Mouse (Mus musculus) embryo, embryonic 9.5 days (tissue): ENCODE results near the gene Dnajb3.
"Not testable (repeated sequence)": the region's sequence is repeated elsewhere in the genome, so short reads cannot be mapped to it uniquely, and the experiment has no call there.

Source experiments
- DNase-seq: peaks from one replicate; pipeline ENCODE4 v3.0.0-alpha.2; 2017; ENCODE audit errors: extremely low spot score

Dnajb3 gene

DNA sequence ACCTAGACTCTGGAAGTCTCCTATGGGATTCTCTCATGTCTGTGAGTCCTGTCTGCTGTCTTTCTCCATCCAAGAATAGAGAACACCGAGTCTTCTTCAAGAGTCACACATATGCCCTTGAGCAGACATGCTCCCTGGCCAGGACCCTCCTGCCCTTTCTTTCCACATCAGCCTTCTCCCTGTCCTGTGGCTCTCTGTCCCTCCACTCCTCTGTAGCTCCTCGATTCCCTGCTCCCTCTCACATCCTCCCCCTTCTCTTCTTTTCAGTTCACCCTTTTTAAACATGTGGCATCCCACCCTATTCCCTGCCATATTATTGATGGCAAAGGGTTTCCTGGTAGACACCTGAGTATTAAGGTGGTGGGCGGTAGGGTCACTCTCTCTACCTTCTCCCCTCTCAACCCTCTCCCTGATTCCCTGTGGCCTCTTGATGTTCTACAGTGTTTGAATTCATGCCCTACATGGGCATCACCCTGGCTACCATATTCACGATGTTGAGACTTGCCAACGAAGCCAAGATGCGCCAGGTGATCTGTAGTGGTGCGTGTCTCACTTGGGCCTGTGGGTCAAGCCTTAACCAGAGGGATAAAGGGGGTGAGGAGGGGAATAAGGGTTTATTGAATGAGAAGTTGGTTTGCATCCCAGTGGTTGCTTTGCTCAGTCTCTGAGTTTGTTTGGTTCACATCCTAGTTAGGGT, 26.4 kb upstream of the Dnajb3 start:
- DNase-seq = no peak

DNA sequence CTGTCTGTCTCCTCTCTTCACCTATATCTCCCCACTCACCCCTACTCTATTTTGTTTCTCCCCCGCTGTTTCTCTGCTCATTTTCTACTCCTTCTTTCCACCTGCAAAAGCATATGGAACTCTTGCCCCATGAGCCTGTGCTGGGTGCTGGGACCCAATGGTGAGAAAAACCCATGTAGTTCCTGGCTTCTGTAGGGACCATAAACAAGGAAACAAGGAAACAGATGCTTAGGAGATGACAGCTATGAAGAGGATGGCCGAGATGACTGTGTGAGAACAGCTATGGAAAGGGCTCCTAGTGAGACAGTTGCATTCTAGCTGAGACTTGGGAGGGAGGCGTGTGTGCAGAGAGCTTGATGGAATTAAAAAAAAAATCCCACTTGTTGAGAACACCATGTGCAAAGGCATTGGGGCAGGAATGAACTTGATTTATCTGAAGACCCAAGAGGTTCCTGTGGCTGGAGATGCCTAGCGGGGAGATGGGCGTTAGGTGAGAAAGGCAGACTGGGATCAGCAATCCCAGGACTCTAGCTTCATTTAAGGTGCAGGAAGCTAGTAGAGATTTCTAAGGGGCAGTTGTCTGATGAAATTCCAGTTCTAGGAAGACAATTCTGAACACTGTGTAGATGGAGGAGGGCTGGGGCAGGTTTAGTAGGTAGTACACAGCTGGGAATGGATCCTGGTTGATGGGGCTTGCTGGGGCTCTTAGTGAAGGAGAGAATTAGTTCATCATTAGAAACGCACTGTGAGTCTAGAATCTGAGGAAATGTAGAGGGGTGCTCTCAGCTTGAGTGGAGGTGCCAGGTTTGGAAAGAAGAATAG, 25.6 kb upstream of the Dnajb3 start:
- DNase-seq = no peak

DNA sequence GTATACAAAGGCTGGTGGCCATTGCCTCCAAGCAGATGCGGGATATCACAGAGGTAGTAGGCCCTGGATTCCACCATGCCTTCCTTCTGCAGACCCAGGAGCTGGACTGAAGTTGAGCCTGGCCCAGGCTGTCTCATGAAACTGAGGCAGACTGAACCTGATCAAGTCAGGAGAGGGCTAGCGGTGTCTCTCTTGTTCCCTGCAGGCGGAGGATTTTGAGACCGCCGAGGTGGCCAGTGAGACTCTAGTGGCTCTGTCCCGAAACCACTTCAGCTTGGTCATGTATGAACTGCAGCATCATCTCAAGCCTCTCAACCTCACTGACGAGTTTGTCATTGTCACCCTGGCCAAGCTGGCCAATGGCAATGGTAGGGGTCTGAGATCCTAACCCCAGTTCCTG, 24.8 kb upstream of the Dnajb3 start:
- no peak for DNase-seq

DNA sequence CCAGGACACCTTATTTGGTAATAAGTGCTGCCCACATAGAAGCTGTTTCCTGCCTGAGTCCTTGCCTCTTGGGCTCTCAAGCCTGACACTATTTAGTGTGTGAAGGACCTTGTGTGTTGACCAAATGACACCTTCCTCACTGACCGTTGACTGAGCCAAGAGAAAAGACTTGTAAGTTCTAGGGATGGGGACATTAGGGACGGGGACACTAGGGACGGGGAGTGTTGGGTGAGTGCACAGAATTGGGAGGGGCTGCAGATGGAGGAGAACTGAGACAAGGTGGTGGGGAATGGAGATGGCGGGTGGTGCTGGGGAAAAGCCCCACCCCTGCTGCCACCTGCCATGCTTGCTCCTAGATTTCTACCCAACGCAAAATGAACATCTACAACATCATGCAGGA, 24.4 kb upstream of the Dnajb3 start:
- no peak for DNase-seq

DNA sequence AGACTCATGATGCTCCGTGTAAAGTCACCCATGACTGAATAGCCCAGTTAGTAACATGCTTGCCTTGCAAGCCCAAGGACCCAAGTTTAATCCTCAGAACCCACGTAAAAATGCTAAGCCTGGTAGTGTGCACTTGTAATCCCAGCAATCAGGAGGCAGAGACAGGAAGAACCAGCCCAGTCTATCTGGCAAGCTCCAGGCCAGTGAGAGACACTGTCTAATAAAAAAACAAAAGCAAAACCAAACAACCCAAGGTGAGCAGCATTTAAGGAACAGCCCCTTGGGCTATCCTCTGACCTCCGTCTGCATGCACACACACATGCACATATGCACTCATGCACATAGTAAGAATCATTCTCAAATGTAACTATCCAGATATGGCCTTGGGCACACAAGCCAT, 24.0 kb upstream of the Dnajb3 start:
- no peak for DNase-seq

DNA sequence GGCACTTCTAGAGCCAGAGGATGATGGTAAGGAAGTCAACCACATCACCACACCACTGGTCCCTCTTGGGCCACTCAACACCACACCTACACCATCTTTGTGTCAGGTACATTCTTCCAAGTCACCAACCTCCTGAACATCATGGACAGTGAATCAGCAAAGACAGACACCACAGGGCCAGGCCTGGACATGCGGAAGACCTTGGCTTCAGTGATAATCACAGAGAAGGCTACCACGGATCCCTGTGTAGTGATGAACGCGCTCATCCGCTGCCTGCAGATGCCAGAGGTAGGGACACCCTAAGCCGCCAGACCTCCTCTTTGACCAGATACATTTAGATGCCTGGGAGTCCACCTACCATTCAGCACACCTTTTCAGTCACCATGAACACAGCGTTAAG, 22.5 kb upstream of the Dnajb3 start:
- DNase-seq = no peak

DNA sequence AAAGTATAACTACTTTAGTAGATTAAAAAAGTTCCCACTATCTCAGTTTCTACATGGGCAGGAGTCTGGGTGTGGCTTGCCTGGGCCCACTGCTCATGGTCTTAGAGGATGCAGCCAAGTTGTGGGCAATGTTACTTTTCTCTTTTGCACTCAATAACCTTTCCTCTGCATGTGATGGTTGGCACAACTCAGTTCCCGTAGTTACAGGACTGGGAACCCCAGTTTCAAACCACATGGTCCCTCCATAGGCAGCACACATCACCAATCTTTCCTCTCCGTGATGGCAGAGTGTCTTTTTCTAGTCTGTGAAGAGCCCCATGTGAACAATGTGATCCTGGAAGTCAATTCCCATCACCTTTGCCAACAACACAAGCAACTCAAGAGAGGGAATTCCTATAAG, 21.9 kb upstream of the Dnajb3 start:
- no peak for DNase-seq

DNA sequence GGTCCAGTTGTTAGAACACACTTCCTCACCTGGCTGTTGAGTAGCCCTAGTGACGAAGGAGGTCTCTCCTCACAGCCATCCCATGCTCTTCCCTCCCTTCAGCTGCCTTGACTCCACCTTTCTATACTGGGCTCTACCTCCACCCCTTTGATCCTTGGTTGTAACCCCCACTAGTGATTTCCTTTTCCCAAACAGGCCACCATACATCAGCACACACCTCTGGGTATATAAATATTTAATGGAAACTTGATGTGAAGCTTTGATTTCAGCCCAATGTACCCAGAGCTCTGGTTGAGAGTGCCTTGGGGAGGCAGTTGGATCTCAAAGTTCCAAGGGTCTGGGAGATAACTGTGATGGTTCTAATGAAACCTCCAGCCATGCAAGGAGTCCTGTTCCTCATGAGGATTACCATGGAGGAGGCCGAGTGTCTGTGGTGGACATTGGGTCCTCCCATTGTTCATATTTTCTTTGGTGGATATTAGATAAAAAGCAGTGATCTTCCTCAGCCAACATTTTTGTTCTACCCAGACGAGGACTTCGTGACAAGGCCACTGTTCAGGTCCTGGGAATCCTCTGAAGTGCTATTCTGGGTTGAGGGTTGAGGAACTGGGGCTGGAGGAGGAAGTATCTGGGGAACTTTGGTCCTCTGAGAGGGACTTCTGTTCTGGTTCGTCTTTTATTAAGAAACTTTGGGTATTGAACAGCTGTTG, 21.2 kb upstream of the Dnajb3 start, which contains the start of gene Mroh2a:
Mroh2a (plus strand) TSS at position 317 of the 710 bp plus-strand sequence.
- no peak for DNase-seq

DNA sequence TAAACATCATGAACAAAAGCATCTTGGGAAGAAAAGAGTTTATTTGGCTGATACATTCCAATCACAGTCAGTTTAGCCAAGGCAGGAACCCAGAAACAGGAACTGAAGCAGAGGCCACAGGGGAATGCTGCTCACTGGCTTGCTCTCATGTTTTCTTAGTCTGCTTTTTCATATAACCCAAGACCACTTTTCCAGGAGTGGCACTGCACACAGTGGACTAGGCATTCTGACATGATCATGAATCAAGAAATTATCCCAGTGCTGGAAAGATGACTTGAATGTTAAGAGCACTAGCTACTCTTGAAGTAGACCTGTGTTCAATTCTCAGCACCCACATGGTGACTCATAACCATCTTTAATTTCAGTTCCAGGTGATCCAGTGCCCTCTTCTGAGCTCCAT, 20.2 kb upstream of the Dnajb3 start:
- DNase-seq = no peak

DNA sequence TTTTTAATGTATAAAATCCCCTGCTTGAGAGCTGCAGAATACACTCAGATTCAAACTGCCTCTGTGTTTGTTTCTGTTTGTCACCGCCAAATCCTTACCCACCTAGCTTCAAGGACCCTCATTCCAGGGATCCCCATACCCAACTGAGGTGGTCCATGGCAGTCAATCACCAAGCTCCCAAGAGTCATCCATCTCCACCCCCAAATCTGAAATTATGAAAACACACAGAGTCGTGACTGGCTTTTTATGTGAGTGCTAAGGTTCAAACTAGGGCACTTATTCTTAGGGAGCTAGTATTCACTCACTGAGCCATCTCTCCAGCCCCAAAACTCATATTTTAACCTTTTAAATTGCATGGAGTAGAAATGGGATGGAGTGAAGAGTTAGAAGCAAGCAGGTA, 19.7 kb upstream of the Dnajb3 start:
- not testable (repeated sequence) for DNase-seq

DNA sequence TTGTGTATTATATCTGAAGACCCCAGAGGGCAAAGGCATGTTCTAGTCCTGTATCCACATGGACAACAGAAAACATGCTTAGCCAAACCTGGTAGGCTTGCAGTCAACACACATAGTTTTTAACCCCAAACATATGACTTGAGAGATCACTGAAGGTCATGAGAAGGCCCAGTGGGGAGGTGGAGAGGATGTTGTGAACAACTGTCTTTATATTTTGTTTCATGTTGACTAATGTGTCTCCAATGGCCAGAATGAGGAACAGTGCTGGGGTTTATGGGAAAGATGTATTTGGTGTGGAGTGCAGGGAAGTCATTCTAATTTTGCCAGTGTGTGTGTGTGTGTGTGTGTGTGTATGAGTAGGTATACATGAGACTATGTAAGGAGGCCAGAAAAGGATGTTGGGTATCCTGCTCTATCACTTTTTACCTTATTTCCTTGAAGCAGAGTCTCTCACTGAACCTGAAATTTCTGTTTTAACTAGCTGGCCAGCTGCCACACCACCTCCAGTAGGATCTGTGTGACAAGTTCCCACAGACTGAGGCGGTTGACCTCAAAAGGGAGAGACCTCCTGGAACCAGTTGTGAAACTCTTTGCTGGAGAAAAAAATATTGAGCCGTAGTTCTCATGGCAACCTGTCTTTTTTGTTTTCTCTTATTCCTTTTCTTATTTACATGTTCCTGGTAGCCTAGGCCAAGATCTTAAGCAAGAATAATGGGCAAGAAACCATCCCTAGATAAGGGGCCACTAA, 18.6 kb upstream of the Dnajb3 start:
- DNase-seq = no peak

DNA sequence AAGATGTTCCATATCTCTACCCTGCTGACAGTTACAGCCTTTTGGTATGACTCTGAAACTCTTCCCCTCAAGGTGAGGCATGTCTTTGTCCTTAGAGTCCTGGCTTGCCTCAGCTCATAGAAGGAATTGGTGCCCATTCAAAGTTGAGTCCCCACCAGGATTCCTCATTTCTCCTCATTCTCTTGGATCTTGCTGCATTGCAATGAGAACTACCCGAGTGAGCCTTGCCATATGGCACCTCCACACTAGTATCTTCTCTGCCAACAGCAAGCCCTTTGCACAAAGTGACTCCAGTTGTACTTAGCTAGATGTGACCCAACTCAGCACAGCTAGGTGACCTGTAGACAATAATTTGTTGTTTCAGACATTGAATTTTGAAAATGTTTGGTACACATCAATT, 18.0 kb upstream of the Dnajb3 start:
- DNase-seq = no peak

DNA sequence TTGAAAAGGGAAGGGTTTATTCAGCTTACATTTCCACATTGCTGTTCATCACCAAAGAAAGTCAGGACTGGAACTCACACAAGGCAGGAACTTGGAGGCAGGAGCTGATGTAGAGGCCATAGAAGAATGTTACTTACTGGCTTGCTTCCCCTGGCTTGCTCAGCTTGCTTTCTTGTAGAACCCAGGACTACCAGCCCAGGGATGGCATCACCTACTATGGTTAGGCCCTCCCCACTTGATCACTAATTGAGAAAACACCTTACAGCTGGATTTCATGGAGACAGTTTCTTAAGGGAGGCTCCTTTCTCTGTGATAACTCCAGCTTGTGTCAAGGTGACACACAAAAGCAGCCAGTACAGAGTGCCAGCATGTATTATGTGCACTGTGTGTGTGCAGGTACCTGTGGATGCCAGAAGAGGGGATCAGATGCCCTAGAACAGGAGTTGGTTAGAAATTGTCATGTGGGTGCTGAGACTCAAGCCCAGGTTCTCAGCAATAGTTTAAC, 17.5 kb upstream of the Dnajb3 start:
- DNase-seq = not testable (repeated sequence)

DNA sequence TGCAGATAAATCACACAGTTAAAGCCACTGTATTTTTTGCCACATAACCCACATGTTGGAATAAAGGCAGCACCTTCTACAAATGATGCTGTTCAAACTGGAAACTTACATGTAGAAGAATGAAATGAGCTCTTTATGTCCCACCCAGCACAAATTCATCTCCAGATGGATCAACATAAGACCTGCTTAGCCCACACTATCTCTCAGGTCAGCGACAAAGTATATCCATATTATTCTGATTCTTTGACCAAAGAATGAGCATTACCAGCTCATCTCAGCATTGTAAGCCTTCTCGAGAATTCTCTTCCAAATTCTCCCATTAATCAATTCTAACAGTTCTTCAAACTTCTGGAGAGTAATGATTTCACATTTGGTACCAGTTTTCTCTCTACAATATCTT, 16.6 kb upstream of the Dnajb3 start:
- DNase-seq = no peak

DNA sequence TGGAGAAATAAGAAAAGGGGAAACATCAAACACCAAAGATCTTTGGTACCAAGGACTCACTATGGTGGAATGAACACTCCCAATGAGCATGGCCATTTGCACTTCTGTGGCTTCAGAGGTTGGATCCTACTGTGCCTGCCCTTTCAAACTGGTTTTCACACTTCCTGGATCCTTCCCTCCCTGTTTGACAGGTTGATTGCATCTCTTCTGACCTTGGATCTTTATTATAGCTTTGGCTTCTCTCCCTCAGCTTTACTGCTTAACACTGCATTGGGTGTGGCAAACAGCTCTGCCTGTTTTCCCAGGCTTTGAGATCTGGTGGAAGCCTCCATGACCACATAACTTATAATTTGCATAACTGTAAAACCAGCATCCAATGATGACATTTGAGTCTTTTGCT, 14.8 kb upstream of the Dnajb3 start:
- peak; percentile 19 for DNase-seq

DNA sequence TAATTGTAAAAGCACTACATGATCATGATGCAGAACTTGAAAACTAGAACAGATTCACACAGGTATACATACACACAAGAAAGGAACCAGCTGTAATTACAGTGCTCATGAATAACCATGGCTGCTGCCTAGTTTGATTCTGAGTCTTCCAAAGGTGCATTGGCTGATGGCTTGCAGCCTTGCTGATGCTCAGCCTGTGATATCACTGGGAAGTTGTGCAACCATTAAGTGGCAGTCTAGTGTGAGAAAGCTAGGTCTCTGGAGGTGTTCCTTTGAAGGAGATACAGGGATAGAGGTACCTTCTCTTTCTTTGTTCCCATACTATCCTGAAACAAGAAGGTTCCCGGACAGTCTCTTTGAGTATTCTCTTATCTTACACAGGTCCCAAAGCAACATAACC, 13.5 kb upstream of the Dnajb3 start:
- no peak for DNase-seq

DNA sequence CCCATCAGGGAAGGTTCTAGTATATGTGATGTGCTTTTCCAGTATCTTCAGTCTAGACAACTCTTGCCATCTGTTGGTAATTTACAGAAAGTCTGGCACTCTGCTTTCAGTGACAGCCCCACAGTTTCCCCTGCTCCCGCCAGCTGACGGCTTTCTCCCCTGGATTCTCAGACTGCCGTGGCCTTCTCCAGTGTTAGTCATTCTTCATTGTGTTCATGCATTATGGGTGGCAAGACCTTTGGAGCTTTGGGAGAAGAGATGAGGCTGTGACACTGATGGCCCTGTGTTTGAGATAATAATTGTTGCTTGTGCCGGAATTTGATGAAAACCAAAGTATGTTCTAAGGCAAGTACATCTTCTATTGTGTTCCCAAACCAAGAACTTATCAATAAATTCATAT, 13.0 kb upstream of the Dnajb3 start:
- DNase-seq = peak; percentile 15

DNA sequence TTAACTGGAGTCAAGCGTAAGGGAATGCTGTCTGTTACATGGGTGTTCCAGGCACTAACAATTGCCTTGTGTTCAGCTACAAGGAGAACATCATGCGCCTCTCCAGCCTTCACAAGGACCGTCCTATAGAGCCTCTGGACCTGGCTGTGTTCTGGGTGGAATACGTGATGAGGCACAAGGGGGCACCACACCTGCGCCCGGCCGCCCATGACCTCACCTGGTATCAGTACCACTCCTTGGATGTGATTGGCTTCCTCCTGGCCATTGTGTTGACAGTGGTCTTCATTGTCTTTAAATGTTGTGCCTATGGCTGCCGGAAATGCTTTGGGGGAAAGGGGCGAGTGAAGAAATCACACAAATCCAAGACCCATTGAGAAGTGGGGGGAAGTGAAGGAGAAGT, 12.5 kb upstream of the Dnajb3 start:
- peak; percentile 22 for DNase-seq

DNA sequence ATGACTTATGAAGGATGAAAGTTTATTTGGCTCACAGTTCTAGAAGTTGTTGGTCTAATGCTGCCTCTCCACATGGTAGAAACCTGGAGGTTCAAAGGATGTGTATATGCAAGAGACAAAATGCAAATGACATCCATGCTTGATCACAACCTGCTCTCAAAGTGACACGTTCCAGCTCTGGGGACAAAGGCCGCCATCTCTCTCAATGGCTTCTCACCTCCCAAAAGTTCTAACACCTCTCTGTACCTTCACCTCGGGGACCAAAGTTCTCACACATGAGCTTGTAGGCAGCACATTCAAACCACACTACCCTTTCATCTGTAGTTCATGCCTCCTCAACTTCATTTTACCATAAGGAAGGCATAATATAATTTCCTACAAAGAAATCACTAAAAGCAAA, 12.0 kb upstream of the Dnajb3 start:
- DNase-seq = peak; percentile 1

DNA sequence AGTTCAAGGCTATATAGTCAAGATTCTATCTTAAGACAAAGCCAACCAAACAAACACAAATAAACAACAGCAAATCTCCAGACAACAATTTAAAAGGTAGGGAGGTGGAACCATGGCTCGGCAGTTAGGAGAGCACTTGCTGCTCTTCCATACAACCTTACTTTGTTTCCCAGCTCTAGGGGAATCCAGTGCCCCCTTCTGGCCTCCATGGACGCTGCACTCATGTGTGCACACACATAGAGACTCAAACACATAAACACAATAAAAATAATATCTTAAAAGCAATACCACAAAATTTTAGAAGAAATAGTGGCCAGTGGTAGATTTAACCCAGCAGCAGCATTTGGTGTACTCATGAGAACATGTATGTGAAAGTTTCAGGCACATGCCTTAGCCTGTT, 11.6 kb upstream of the Dnajb3 start:
- peak; percentile 17 for DNase-seq

DNA sequence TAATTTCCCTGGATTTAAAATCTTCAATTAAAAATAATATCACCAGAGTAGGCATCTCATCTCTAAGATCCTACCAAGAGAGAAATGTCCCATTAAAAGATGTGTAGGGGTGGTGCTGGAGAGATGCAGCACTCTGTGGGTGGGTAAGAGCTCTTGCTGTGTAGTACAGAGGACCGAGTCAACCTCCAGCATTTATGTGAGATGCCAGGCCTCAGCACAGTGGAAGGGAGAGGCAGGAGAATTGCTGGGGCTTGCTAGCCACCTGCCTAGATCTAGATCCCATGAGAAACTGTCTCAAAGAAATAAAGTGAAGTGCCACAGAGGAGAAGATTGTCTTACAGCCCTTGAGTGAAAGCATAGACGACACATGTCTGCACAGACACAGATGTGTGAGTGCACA, 11.0 kb upstream of the Dnajb3 start:
- peak; percentile 8 for DNase-seq
